Mouse (Mus musculus) CH12.LX (cell line): ENCODE results near the gene Ndufb3. TPM values are rescaled to one million over a fixed set of nuclear protein-coding genes. Genes with fewer than 3 reads are reported as not detected.
"Not testable (repeated sequence)": the region's sequence is repeated elsewhere in the genome, so short reads cannot be mapped to it uniquely, and the experiment has no call there.

Experiments used
- DNase-seq: peaks from one replicate; pipeline ENCODE4 v3.0.0-alpha.2; 2013; ENCODE audit errors: extremely low read depth
- H3K27ac ChIP-seq: 2 replicates; pipeline ENCODE4 v1.5.1; 2012; ENCODE audit warnings: low read depth, mild to moderate bottlenecking, control low read depth, moderate library complexity; ENCODE audit not compliant: insufficient read depth
- H3K27me3 ChIP-seq: replicated peaks from 2 replicates; pipeline ENCODE3; 2012; ENCODE audit warnings: inconsistent platforms
- H3K36me3 ChIP-seq, 2 experiments: replicated peaks in 1 of 2; 2 replicates each; pipeline versions ENCODE3 to v1.6.1; 2012; ENCODE audit warnings: inconsistent platforms in 1 of 2, low read length in 1 of 2, mild to moderate bottlenecking in 1 of 2, mixed read lengths in 1 of 2, moderate library complexity in 1 of 2; ENCODE audit not compliant: control insufficient read depth in 1 of 2, insufficient read depth in 1 of 2
- H3K4me1 ChIP-seq, 2 experiments: 2 replicates each; pipeline ENCODE4 v1.6.1; 2012; ENCODE audit warnings: inconsistent platforms in 1 of 2, moderate library complexity in 1 of 2; ENCODE audit not compliant: insufficient read depth in 2 of 2, control insufficient read depth in 1 of 2
- H3K4me2 ChIP-seq: 2 replicates; pipeline ENCODE4 v1.6.1; 2012; ENCODE audit warnings: low read depth, mild to moderate bottlenecking, control low read depth; ENCODE audit not compliant: poor library complexity, insufficient read depth, severe bottlenecking
- H3K4me3 ChIP-seq, 3 experiments: fragments of 150-350 bp in 1 of 3; sonication (generic) in 1 of 3; replicated peaks in 1 of 3; 2 replicates each; pipeline versions ENCODE3 to v1.5.1; 2011 to 2012; ENCODE audit warnings: low read depth in 2 of 3, low read length in 2 of 3, mild to moderate bottlenecking in 2 of 3, moderate library complexity in 2 of 3, control low read depth in 1 of 3, improper control_type of control experiment in 1 of 3, inconsistent platforms in 1 of 3, mixed read lengths in 1 of 3; ENCODE audit not compliant: poor library complexity in 1 of 3
- H3K79me2 ChIP-seq: replicated peaks from 2 replicates; pipeline ENCODE4 v1.6.1; 2012; ENCODE audit warnings: mild to moderate bottlenecking, moderate library complexity; ENCODE audit not compliant: control insufficient read depth, poor library complexity, insufficient read depth, severe bottlenecking; ENCODE audit errors: extremely low read depth
- H3K9ac ChIP-seq: 2 replicates; pipeline ENCODE4 v1.6.1; 2012; ENCODE audit warnings: low read depth, mild to moderate bottlenecking, control low read depth, moderate library complexity; ENCODE audit not compliant: insufficient read depth
- H3K9me3 ChIP-seq: replicated peaks from 2 replicates; pipeline ENCODE3; 2012; ENCODE audit warnings: low read length, inconsistent platforms, mixed read lengths
- BHLHE40 ChIP-seq: IDR thresholded peaks from 2 replicates; pipeline ENCODE4 v1.6.1; 2011; ENCODE audit warnings: mild to moderate bottlenecking, low read depth, low read length, improper control_type of control experiment
- CHD1 ChIP-seq: IDR thresholded peaks from 2 replicates; pipeline ENCODE4 v1.6.1; 2012; ENCODE audit warnings: low read depth, low read length, improper control_type of control experiment, inconsistent platforms
- ELF1 ChIP-seq: IDR thresholded peaks from 2 replicates; pipeline ENCODE4 v1.6.1; 2014; ENCODE audit warnings: low read depth, mild to moderate bottlenecking, inconsistent platforms, low read length, improper control_type of control experiment
- EP300 ChIP-seq: IDR thresholded peaks from 2 replicates; pipeline ENCODE4 v1.6.1; 2011; ENCODE audit warnings: low read length, improper control_type of control experiment
- GABPA ChIP-seq: IDR thresholded peaks from 2 replicates; pipeline ENCODE4 v1.6.1; 2012; ENCODE audit warnings: low read depth, low read length, improper control_type of control experiment, inconsistent platforms; ENCODE audit not compliant: insufficient replicate concordance
- HCFC1 ChIP-seq: IDR thresholded peaks from 2 replicates; pipeline ENCODE4 v1.6.1; 2012; ENCODE audit warnings: low read depth, mild to moderate bottlenecking, inconsistent platforms, low read length, improper control_type of control experiment
- IRF4 ChIP-seq: IDR thresholded peaks from 2 replicates; pipeline ENCODE4 v1.6.1; 2014; ENCODE audit warnings: low read depth, mild to moderate bottlenecking, inconsistent platforms, low read length, improper control_type of control experiment
- KAT2A ChIP-seq: IDR thresholded peaks from 2 replicates; pipeline ENCODE4 v1.6.1; 2012; ENCODE audit warnings: low read length, improper control_type of control experiment, inconsistent platforms; ENCODE audit not compliant: insufficient replicate concordance
- MAFK ChIP-seq: IDR thresholded peaks from 2 replicates; pipeline ENCODE4 v1.6.1; 2011; ENCODE audit warnings: low read length, improper control_type of control experiment; ENCODE audit not compliant: insufficient replicate concordance
- MAX ChIP-seq: IDR thresholded peaks from 2 replicates; pipeline ENCODE4 v1.6.1; 2011; ENCODE audit warnings: low read length, improper control_type of control experiment
- MYC ChIP-seq: IDR thresholded peaks from 2 replicates; pipeline ENCODE4 v1.6.1; 2011; ENCODE audit warnings: low read depth, mild to moderate bottlenecking, improper control_type of control experiment, low read length
- POLR2AphosphoS2 ChIP-seq: IDR thresholded peaks from 2 replicates; pipeline ENCODE4 v1.6.1; 2011; ENCODE audit warnings: low read depth, low read length, improper control_type of control experiment
- RAD21 ChIP-seq: IDR thresholded peaks from 2 replicates; pipeline ENCODE4 v1.6.1; 2011; ENCODE audit warnings: low read depth, mild to moderate bottlenecking, low read length, improper control_type of control experiment, moderate library complexity
- SMC3 ChIP-seq: IDR thresholded peaks from 2 replicates; pipeline ENCODE4 v1.6.1; 2011; ENCODE audit warnings: low read depth, low read length, improper control_type of control experiment
- TBP ChIP-seq: conservative IDR thresholded peaks from 2 replicates; pipeline ENCODE4 v1.6.1; 2011; ENCODE audit warnings: low read depth, low read length, improper control_type of control experiment
- TCF12 ChIP-seq: IDR thresholded peaks from 2 replicates; pipeline ENCODE4 v1.6.1; 2014; ENCODE audit warnings: low read depth, mild to moderate bottlenecking, inconsistent platforms, low read length, improper control_type of control experiment
- UBTF ChIP-seq: IDR thresholded peaks from 2 replicates; pipeline ENCODE4 v1.6.1; 2012; ENCODE audit warnings: low read depth, mild to moderate bottlenecking, inconsistent platforms, low read length, improper control_type of control experiment, moderate library complexity
- ZC3H11A ChIP-seq: IDR thresholded peaks from 2 replicates; pipeline ENCODE4 v1.6.1; 2012; ENCODE audit warnings: low read depth, mild to moderate bottlenecking, inconsistent platforms, low read length, improper control_type of control experiment
- ZMIZ1 ChIP-seq: IDR thresholded peaks from 2 replicates; pipeline ENCODE4 v1.6.1; 2012; ENCODE audit warnings: low read depth, mild to moderate bottlenecking, inconsistent platforms, low read length, improper control_type of control experiment
- ZNF384 ChIP-seq: IDR thresholded peaks from 2 replicates; pipeline ENCODE4 v1.6.1; 2012; ENCODE audit warnings: low read depth, low read length, improper control_type of control experiment, inconsistent platforms
- dilution Hi-C: fragments of 300-500 bp; cut with MboI; formaldehyde crosslinking; loops from 2 replicates; pipeline ENCODE4 v1.14.3; 2020; ENCODE audit warnings: low sequenced_read_pairs; ENCODE audit not compliant: extremely low pct_unique_long_range_greater_than_20kb, extremely low pct_ligation_motif_present
- in situ Hi-C: fragments of 300-500 bp; cut with MboI; formaldehyde crosslinking; loops from 3 replicates; pipeline ENCODE4 v1.14.3; 2019; ENCODE audit warnings: low sequenced_read_pairs, low pct_ligation_motif_present, low pct_unique_long_range_greater_than_20kb, mixed read lengths
- polyA plus RNA-seq: library from polyadenylated mRNA; unstranded; fragments of >175 nt; gene quantifications from 2 replicates; pipeline ENCODE4 v1.2.1, GENCODE M21; 2012; ENCODE audit warnings: low read depth; ENCODE audit not compliant: insufficient read length
- total RNA-seq, 2 experiments: library from RNA; depleted of rRNA; stranded (reverse); fragments of 300-350 nt in 1 of 2; fragments of >200 nt in 1 of 2; gene quantifications; 2 replicates each; pipeline ENCODE4 v1.2.3; 2012 to 2014

The Ndufb3 gene
- total and polyA plus RNA-seq, 3 experiments = 62.9 to 184 (median 139) TPM

DNA sequence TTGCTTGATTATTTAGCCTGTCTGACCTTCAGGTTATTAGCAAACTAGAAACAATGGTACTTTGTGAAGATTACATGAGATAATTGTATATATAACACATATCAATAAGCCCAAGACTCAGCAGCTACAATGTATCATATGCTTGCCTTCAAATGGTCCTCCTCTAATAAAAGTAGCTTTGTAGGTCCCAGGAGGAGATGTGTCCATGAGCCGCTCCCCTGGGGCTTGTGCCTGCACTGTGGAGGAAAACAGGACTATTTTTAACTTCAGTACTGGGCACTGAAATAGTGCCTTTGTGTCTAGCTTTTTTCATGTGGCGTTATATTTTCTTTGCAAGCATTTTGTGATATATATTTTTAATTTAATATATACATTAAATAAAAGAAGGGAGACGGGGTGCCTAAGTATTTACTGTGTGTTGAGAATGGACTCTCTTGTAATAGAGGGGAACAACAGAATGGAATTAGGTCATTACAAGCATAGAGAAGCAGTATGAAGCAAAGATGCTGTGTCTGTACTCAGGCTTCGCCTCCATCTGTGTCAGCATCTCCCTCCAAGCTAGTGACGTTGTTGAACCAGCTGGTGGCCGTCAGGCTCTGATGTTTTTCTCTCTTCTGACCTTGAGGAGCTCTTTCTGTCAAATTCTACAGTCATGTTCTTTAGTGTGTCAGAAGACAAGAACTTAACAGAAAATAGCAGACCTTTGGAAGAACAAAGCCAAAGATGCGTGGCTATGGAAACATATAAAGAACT, 36.0 kb downstream of the Ndufb3 start:
- dilution Hi-C loops = no loop called here

DNA sequence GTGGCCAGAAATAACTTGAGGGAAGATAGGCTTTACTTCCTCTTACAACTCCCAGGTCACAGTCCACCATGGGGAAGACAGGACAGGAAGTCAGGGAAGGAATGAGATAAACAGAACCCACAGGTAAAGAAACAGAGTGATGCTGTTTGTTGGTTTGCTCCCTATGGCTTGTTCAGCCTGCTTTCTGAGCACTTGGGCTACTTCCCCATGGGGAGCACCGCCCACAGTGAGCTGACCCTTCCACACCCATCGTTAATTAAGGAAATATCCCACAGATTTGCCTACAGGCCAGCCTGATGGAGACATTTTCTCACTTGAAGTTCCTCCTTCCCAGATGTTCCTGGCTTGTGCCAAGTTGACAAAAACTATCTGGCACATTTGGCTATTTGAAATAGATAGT, 42.7 kb downstream of the Ndufb3 start:
- H3K79me2 ChIP-seq, DNase-seq, H3K9ac ChIP-seq, H3K27me3 ChIP-seq, H3K4me3 ChIP-seq, H3K4me1 ChIP-seq, H3K9me3 ChIP-seq, H3K4me2 ChIP-seq, dilution Hi-C loops, H3K27ac ChIP-seq, H3K36me3 ChIP-seq, in situ Hi-C loops: not testable (repeated sequence)

More for the DNA sequence above, 36.0 kb downstream of the Ndufb3 start:
- no peak for DNase-seq
- H3K79me2 ChIP-seq = no peaks in the 10 kb centered on the region
- no peaks in the 10 kb centered on the region for H3K36me3 ChIP-seq
- no peak overlapping the region for H3K4me2 ChIP-seq
- H3K27me3 ChIP-seq = peaks cover 16% of the 10 kb centered on the region
- TF ChIP-seq TBP = no peak
- TF ChIP-seq GABPA = no peak
- no peak for TF ChIP-seq RAD21
- no peak for TF ChIP-seq MAX
- no peak for TF ChIP-seq ELF1
- no peak for TF ChIP-seq UBTF
- TF ChIP-seq BHLHE40 = no peak
- no peak for TF ChIP-seq KAT2A
- TF ChIP-seq CHD1 = no peak
- no peak for TF ChIP-seq POLR2AphosphoS2
- no peak for TF ChIP-seq MYC
- no peak for TF ChIP-seq HCFC1
- TF ChIP-seq ZMIZ1 = no peak
- no peak for TF ChIP-seq IRF4
- no peak for TF ChIP-seq SMC3
- TF ChIP-seq ZNF384 = no peak
- TF ChIP-seq ZC3H11A = no peak
- TF ChIP-seq MAFK = no peak
- TF ChIP-seq EP300 = no peak
- TF ChIP-seq TCF12 = no peak
- in situ Hi-C loops = no loop called here
- H3K27ac ChIP-seq = no peak overlapping the region
- H3K9me3 ChIP-seq = peaks cover 4% of the 10 kb centered on the region
- peaks cover 0 to 8% of the 10 kb centered on the region in 2 experiments; a peak in 2 of 4 replicates for H3K4me1 ChIP-seq
- no peak overlapping the region for H3K4me3 ChIP-seq
- H3K9ac ChIP-seq = no peak overlapping the region

Other genes starting within 250 kb of the Ndufb3 start
- 104 and 151 TPM in 2 replicates for gene Bzw1, start 193.5 kb upstream of the Ndufb3 start, total RNA-seq (2012; rRNA removed)
- 252 and 289 TPM in 2 replicates for gene Bzw1, start 193.5 kb upstream of the Ndufb3 start, total RNA-seq (2014; rRNA removed)
- gene Bzw1, start 193.5 kb upstream of the Ndufb3 start, polyA plus RNA-seq = 225 and 243 TPM in 2 replicates
- gene Clk1, start 162.3 kb upstream of the Ndufb3 start, total RNA-seq (2012; rRNA removed) = 90.0 and 107 TPM in 2 replicates
- gene Clk1, start 162.3 kb upstream of the Ndufb3 start, total RNA-seq (2014; rRNA removed) = 209 and 233 TPM in 2 replicates
- 119 and 126 TPM in 2 replicates for gene Clk1, start 162.3 kb upstream of the Ndufb3 start, polyA plus RNA-seq
- gene Nif3l1, start 141.2 kb upstream of the Ndufb3 start, total RNA-seq (2012; rRNA removed) = 34.5 and 40.8 TPM in 2 replicates
- gene Nif3l1, start 141.2 kb upstream of the Ndufb3 start, total RNA-seq (2014; rRNA removed) = 70.1 and 107 TPM in 2 replicates
- 39.6 and 43.5 TPM in 2 replicates for gene Nif3l1, start 141.2 kb upstream of the Ndufb3 start, polyA plus RNA-seq
- gene Ppil3, start 140.9 kb upstream of the Ndufb3 start, total RNA-seq (2012; rRNA removed) = 66.1 and 90.4 TPM in 2 replicates
- 161 and 191 TPM in 2 replicates for gene Ppil3, start 140.9 kb upstream of the Ndufb3 start, total RNA-seq (2014; rRNA removed)
- 103 and 114 TPM in 2 replicates for gene Ppil3, start 140.9 kb upstream of the Ndufb3 start, polyA plus RNA-seq
- 48.6 and 62.7 TPM in 2 replicates for gene Orc2, start 81.3 kb upstream of the Ndufb3 start, total RNA-seq (2012; rRNA removed)
- gene Orc2, start 81.3 kb upstream of the Ndufb3 start, total RNA-seq (2014; rRNA removed) = 151 and 176 TPM in 2 replicates
- gene Orc2, start 81.3 kb upstream of the Ndufb3 start, polyA plus RNA-seq = 99.1 and 104 TPM in 2 replicates
- 3.6 and 4.7 TPM in 2 replicates for gene Fam126b, start 61 bp upstream of the Ndufb3 start, total RNA-seq (2012; rRNA removed)
- 5.5 and 6.2 TPM in 2 replicates for gene Fam126b, start 61 bp upstream of the Ndufb3 start, total RNA-seq (2014; rRNA removed)
- gene Fam126b, start 61 bp upstream of the Ndufb3 start, polyA plus RNA-seq = 4.4 and 4.6 TPM in 2 replicates
- not detected in 2 replicates for gene Als2cr12, start 109.6 kb downstream of the Ndufb3 start, total RNA-seq (2012; rRNA removed)
- gene Als2cr12, start 109.6 kb downstream of the Ndufb3 start, total RNA-seq (2014; rRNA removed) = not detected in 2 replicates
- 0.22 and 0.33 TPM in 2 replicates for gene Als2cr12, start 109.6 kb downstream of the Ndufb3 start, polyA plus RNA-seq
- gene Cflar, start 125.1 kb downstream of the Ndufb3 start, total RNA-seq (2012; rRNA removed) = 46.8 and 49.2 TPM in 2 replicates
- 81.1 and 82.0 TPM in 2 replicates for gene Cflar, start 125.1 kb downstream of the Ndufb3 start, total RNA-seq (2014; rRNA removed)
- gene Cflar, start 125.1 kb downstream of the Ndufb3 start, polyA plus RNA-seq = 28.3 and 35.7 TPM in 2 replicates
- gene Casp8, start 209.0 kb downstream of the Ndufb3 start, total RNA-seq (2012; rRNA removed) = 36.2 and 42.6 TPM in 2 replicates
- 59.3 and 69.9 TPM in 2 replicates for gene Casp8, start 209.0 kb downstream of the Ndufb3 start, total RNA-seq (2014; rRNA removed)
- 53.3 and 64.9 TPM in 2 replicates for gene Casp8, start 209.0 kb downstream of the Ndufb3 start, polyA plus RNA-seq